Mouse (Mus musculus) liver, embryonic 14.5 days (tissue): Measurements from ENCODE around the gene Kazn.

Experiments used
- CTCF ChIP-seq: IDR thresholded peaks from 2 replicates; pipeline ENCODE4 v1.5.1; 2016; ENCODE audit warnings: antibody characterized with exemption, low read depth, control low read depth
- EP300 ChIP-seq: IDR thresholded peaks from 2 replicates; pipeline ENCODE4 v1.6.1; 2016; ENCODE audit warnings: antibody characterized with exemption, low read depth

DNA sequence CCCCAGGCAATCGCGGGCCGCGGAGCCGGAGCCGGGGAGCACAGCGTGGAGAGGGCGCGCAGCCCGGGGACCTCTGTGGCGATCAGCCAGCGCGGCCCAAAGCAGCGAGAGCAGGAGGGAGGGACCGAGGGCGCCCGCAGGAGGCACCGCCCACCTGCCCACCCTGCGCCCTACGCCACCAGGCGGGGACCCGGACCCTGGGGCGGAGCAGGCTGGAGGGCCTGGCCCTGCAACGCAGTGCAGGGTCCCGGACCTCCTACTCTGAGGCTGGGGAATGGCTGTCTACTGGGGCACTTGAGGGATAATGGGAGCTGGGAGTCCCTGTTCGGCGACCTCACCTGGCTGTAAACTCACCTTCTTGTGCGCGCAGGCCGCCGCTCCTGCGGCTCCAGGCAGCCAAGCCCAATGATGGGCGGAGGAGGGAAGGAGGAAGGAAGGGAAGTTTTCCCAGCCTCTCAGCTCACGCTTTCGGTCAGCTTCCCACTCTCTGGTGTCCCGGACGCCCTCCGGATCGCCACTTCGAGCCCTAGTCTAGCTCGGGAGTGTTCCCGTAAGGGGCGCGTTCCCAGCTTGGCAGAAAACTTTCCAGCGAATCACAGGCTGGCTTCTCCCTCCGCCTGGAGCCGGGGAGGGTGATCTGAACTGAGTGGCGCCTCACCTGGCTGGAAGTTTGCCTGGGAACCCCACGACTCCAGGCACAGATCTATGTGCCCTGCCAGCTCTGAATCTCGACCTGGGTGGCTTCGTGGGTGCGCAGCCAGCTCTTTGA, 154.9 kb downstream of the Kazn start, which contains the start of gene Tmem51:
- no peak for TF ChIP-seq CTCF
- no peak for TF ChIP-seq EP300
